Mouse (Mus musculus): ENCODE data around the gene Scube2.

Gene Scube2

DNA sequence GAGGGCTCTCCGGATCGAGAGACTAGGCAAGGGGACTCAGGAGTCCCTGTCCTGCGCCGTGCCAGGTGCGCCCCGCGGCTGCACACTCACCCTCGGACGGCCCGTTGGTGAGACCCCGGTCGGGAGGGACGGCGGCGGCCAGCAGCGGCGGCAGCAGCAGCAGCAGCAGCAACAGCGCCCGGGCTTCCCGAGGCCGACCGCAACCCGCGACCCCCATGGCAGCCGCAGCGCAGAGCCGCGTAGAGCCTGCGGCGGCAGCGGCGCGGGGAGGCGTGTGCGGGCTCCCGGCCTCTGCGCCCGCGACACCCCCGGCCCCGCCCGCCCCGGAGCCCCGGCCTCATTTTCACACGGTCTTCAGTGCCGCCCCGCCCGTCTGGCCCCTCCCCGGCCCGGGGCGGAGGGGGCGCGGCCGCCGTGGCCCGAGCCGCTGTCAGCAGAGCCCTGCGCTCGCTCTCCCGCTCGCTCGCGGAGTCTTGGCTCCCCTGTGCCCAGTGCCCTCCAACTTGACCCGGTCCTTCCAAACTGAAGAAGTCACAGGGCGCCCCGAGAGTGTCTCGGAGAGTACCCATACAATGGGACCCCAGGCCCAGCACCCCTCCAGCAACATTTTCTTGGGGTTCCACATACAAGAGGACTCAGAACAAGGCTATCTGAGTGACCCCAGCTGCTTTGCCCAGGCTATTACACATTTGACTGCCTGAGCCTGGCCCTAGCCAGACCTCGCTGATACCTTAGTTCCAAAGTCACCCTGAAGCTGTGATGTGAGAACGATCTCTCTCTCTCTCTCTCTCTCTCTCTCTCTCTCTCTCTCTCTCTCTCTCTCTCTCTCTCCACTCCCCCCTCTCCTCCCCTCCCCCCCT is at the start of gene Scube2:
TSS of gene Scube2 (minus strand) at position 310 of the 860 bp plus-strand sequence.
- no peak for DNase-seq (ENCODE audit: low read depth, low spot score)

- no peak for DNase-seq (ENCODE audit: low read depth, low spot score)
Observed at GRCm38 (mm10) chr7:109906165-109906564, 40.7 kb upstream of the Scube2 start.

DNA sequence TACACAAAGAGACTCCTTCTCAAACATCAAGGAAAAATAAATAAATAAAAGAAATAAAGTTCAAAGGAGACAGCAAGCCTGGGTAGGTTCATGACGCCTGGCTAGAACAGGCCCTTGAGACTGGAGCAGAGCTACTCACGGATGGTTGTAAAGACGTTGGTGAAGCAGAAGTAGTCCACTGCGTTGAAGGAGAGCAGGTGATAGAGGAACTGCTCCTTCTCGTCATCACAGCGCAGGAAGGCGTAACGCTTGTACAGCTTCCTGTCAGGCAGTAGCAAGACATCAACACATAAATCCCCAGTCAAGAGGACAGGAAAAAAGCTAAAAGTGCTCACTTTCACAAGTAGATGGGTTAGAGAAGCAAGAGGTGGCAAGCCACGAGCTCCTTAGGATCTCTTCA is 35.4 kb upstream of the Scube2 start:
- DNase-seq (ENCODE audit: low read depth, low spot score) = no peak

- no peak for DNase-seq (ENCODE audit: low read depth, low spot score)
Observed at GRCm38 (mm10) chr7:109898911-109899310, 33.4 kb upstream of the Scube2 start.

GRCm38 (mm10) chr7:109892530-109892929 is 27.1 kb upstream of the Scube2 start:
- peak; percentile 57 for DNase-seq (ENCODE audit: low read depth, low spot score)

- no peak for DNase-seq (ENCODE audit: low read depth, low spot score)
Observed at GRCm38 (mm10) chr7:109891786-109892185, 26.3 kb upstream of the Scube2 start.

DNA sequence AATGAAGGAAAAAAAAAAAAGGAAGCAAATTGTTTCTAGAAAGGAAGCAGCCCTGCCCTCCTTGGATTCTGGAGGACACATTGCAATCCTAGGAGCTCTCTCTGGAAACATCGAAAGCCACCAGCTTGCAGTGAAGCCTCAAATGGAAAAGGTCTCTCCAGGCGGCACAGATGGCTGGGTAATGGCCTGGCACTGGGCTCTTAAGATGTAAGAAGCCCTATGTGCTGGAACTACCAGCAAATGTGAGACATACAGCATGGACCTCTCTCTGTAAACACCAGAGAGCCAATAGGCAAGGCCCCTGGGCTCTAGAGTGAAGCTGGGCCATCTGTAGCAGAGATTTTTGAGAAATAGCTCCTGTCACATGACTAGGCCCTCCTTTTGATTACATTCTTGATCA is 24.8 kb upstream of the Scube2 start:
- no peak for DNase-seq (ENCODE audit: low read depth, low spot score)

- no peak for DNase-seq (ENCODE audit: low read depth, low spot score)
Observed at GRCm38 (mm10) chr7:109889300-109889699, 23.8 kb upstream of the Scube2 start.

GRCm38 (mm10) chr7:109886249-109886648 is 20.8 kb upstream of the Scube2 start:
- DNase-seq (ENCODE audit: low read depth, low spot score) = no peak

GRCm38 (mm10) chr7:109882574-109882973 is 17.1 kb upstream of the Scube2 start:
- DNase-seq (ENCODE audit: low read depth, low spot score) = no peak

GRCm38 (mm10) chr7:109881561-109882099 is 16.2 kb upstream of the Scube2 start:
- no peak for DNase-seq (ENCODE audit: low read depth, low spot score)

GRCm38 (mm10) chr7:109879158-109879557 is 13.7 kb upstream of the Scube2 start:
- DNase-seq (ENCODE audit: low read depth, low spot score) = no peak

DNA sequence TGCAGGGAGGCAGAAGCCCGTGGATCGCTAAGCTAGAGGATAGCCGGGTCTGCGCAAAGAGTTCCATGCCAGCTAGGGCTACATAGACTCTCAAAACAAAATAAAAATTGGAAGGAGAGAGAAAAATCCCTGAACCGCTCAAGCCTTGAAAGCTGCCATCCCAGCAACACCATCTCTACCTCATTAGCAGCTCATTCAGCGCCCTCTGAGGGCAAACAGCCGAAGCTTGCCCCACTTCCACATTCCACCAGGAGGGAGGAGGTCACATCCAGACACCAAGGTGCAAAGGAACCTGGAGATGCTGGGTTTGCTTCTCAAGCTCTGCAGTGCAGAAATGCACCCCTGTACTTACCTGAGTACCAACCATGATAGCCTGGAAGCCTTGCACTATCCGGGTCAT is 10.6 kb upstream of the Scube2 start:
- DNase-seq (ENCODE audit: low read depth, low spot score) = no peak

DNA sequence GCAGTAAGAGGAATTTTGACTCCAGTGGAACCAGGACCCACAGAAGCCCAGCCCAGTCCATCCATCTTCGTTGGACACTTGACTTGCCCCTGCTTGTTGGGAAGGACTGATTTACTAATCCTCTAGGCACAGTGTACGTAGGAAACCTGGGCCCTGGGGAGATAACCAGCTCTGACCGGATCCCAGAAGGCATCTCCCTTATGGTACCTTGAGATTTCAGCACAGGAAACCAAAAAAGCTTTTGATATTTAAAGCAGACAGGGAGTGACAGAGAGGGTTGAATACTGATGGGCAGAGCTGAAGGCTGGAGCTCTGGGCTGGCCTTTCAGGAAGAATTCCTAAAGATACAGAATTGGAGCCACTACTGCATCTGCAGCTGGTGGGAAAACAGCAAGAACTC is 10.1 kb upstream of the Scube2 start:
- no peak for DNase-seq (ENCODE audit: low read depth, low spot score)

- DNase-seq (ENCODE audit: low read depth, low spot score) = no peak
Observed at GRCm38 (mm10) chr7:109875033-109875432, 9.6 kb upstream of the Scube2 start.

GRCm38 (mm10) chr7:109873170-109873569 is 7.7 kb upstream of the Scube2 start:
- no peak for DNase-seq (ENCODE audit: low read depth, low spot score)

GRCm38 (mm10) chr7:109871232-109871631 is 5.8 kb upstream of the Scube2 start:
- DNase-seq (ENCODE audit: low read depth, low spot score) = no peak

- DNase-seq (ENCODE audit: low read depth, low spot score) = peak; percentile 40
Observed at GRCm38 (mm10) chr7:109868498-109868897, 3.0 kb upstream of the Scube2 start.

DNA sequence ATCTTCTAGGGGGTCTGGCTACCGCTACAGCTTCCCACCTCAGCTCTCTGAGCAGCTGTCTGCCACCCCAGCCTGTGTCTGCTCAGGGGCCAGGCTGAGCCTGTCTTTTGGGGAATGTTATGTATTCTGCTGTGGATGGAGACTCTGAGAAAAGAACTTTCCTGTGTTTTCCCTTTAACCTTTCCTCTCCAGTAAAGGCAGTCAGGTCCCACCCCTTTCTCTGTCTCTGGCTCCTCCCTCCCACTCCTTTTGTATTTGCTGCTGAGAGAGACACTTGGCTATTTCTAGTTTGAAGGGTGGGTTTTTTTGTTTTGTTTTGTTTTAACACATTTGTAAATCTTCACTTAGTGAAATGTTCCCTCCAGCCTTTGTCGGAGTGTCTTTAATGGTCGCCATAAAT is 1.2 kb upstream of the Scube2 start:
- DNase-seq (ENCODE audit: low read depth, low spot score) = no peak

- DNase-seq (ENCODE audit: low read depth, low spot score) = no peak
Observed at GRCm38 (mm10) chr7:109863561-109863960, 1.9 kb downstream of the Scube2 start.

DNA sequence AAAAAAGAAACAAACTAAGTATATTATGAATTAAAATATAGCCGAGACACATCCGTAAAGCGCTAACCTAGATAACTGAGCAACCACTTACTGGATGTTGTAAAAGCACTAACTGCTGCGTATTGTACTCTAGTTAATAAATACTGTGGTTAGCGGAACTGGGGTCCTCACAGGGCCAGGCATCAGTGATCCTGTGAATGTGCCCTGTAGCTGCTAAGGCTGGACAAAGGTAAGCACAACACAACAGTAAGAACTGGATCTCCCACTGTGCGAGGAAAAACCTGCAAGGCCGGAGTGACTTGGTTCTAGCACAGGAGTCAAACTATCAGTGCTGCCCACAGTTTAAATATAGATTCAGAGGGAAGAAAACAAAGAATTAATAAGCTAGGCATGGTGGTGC is 5.3 kb downstream of the Scube2 start:
- DNase-seq (ENCODE audit: low read depth, low spot score) = no peak

DNA sequence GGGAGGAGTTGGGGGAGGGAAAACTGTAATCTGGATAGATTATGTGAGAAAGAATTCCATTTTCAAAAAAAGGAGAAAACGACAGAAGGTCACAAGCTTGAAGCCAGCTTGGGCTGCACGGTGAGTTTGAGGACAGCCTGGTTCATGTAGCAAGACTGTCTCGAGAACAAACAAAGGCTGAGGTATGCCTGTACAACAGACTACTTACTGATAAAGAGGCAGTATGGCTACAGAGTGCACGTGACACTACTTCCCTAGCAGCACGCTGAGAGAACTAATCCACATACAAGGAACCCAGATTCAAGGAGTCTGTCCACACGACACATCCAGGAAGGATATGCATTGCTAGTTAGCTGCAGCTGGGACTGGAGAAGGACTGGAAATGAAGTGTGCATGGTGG is 6.1 kb downstream of the Scube2 start:
- DNase-seq (ENCODE audit: low read depth, low spot score) = no peak

DNA sequence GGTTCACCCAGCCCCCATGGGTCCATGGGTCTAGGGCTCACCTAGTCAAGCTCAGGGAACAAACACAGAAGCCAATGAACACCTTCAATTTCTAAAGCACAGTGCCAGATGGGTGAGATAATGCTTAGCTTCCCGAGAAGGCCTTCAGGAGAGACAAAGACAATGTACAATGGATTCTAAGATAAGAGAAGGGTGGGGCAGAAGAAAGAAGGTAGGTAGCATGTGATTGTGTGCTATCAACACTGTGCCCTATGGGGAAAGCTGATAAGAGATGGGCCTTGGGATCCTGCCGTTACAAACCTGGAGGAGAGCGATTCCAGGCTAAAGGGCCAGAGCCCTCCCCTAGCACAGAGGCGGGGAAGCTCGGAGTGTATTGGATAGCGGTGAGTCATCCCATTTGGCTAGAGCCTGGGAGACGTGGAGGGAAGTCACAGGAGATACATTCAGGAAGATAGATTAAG is 12.7 kb downstream of the Scube2 start:
- no peak for DNase-seq (ENCODE audit: low read depth, low spot score)
